Mouse (Mus musculus): ENCODE measurements around the gene Numb. TPM values are rescaled to one million over a fixed set of nuclear protein-coding genes. Genes with fewer than 3 reads are reported as not detected.

Numb gene
- polyA plus RNA-seq, 1 experiment from 2014 or later, result 44.3 TPM

DNA sequence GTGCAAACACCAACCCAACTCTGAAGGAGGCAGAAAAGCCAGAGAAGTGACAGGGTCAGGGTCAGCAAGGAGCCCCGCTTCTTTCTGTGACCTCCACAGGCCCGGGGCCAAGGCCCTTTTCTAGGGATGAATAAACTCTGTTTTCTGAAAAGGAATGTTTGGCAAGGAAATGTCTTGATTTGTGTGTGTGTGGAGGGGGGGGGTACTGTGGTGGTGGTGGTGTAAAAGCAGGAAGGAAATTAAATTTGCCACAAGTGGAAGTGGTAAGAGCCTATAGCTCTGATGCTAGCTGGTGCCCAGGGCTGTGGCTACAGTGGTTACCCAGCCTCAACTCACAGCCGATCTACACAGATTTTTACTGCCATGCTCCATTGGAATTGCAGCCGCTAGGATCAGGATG is 159.0 kb downstream of the Numb start:
- H3K27ac ChIP-seq (ENCODE audit: low read length), result 0 out of 2 replicates have a peak overlapping the region, but pooled peaks have one; percentile 55
- 0 out of 2 replicates have a peak, but pooled peaks have one; percentile 10 for ATAC-seq (ENCODE audit: low FRiP score, low TSS enrichment)

DNA sequence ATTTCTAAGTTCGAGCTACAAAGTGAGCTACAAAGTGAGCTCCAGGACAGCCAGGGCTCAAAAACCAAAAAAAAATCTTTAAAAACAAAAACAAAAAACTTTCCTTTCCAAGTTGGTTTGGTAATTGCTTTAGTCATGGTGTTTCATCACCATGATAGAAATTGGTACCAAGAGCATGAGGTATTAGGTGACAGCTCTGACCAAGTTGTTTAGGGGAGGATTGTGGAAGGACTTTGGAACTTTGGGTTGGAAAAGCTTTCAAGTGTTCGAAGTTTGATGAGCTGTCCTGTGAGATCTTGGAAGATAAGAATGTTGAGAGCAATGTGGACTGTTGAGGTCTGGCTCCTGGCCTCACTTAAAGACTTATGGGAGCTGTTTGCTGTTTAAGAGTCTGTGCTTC is 161.5 kb downstream of the Numb start:
- Histone ChIP-seq H3K9ac (replicated peaks; ENCODE audit: low read length) (no peak overlapping the region), H3K4me3 (ENCODE audit: low read length) (no peak overlapping the region), H3K4me1 (ENCODE audit: insufficient read depth, low read length) (peaks cover 32% of the 10 kb centered on the region), H3K9me3 (ENCODE audit: low read length) (no peaks in the 10 kb centered on the region), H3K4me2 (replicated peaks; ENCODE audit: low read depth, low read length) (no peak overlapping the region), H3K27me3 (ENCODE audit: insufficient read depth, low read length) (no peaks in the 10 kb centered on the region), H3K36me3 (ENCODE audit: insufficient read depth, low read length) (no peaks in the 10 kb centered on the region), H3K27ac (ENCODE audit: low read length) (no peak overlapping the region)
- WGBS, result 80% methylated on average over 2 of the region's 2 CpGs
- no peak for ATAC-seq (ENCODE audit: low FRiP score, low TSS enrichment)

More for the DNA sequence above, 159.0 kb downstream of the Numb start:
- H3K36me3 ChIP-seq (ENCODE audit: insufficient read depth, low read length), result no peaks in the 10 kb centered on the region
- 19% methylated on average over 4 of the region's 4 CpGs for WGBS
- H3K27me3 ChIP-seq (ENCODE audit: insufficient read depth, low read length), result no peaks in the 10 kb centered on the region
- no peak overlapping the region for H3K9ac ChIP-seq (replicated peaks; ENCODE audit: low read length)
- H3K4me1 ChIP-seq (ENCODE audit: insufficient read depth, low read length), result peaks cover 34% of the 10 kb centered on the region
- H3K9me3 ChIP-seq (ENCODE audit: low read length), result no peaks in the 10 kb centered on the region
- no peak overlapping the region for H3K4me3 ChIP-seq (ENCODE audit: low read length)
- no peak overlapping the region for H3K4me2 ChIP-seq (replicated peaks; ENCODE audit: low read depth, low read length)

- WGBS, result 79% methylated on average over 10 of the region's 10 CpGs
- ATAC-seq (ENCODE audit: low FRiP score, low TSS enrichment), result no peak
- no peak overlapping the region for H3K4me3 ChIP-seq (ENCODE audit: low read length)
- H3K4me2 ChIP-seq (replicated peaks; ENCODE audit: low read depth, low read length), result no peak overlapping the region
- H3K4me1 ChIP-seq (ENCODE audit: insufficient read depth, low read length), result peaks cover 19% of the 10 kb centered on the region
- H3K27me3 ChIP-seq (ENCODE audit: insufficient read depth, low read length), result no peaks in the 10 kb centered on the region
- H3K9me3 ChIP-seq (ENCODE audit: low read length), result no peaks in the 10 kb centered on the region
- H3K9ac ChIP-seq (replicated peaks; ENCODE audit: low read length), result no peak overlapping the region
- no peaks in the 10 kb centered on the region for H3K36me3 ChIP-seq (ENCODE audit: insufficient read depth, low read length)
- no peak overlapping the region for H3K27ac ChIP-seq (ENCODE audit: low read length)
These were observed 163.0 kb downstream of the Numb start for GRCm38 (mm10) chr12:83758735-83759134.

GRCm38 (mm10) chr12:83752495-83752894 is 169.2 kb downstream of the Numb start:
- Histone ChIP-seq H3K36me3 (ENCODE audit: insufficient read depth, low read length) (no peaks in the 10 kb centered on the region), H3K4me3 (ENCODE audit: low read length) (no peak overlapping the region), H3K27me3 (ENCODE audit: insufficient read depth, low read length) (no peaks in the 10 kb centered on the region), H3K4me2 (replicated peaks; ENCODE audit: low read depth, low read length) (no peak overlapping the region), H3K27ac (ENCODE audit: low read length) (no peak overlapping the region), H3K9me3 (ENCODE audit: low read length) (no peaks in the 10 kb centered on the region), H3K9ac (replicated peaks; ENCODE audit: low read length) (no peak overlapping the region), H3K4me1 (ENCODE audit: insufficient read depth, low read length) (no peaks in the 10 kb centered on the region)
- 0 out of 2 replicates have a peak, but pooled peaks have one; percentile 39 for ATAC-seq (ENCODE audit: low FRiP score, low TSS enrichment)
- WGBS, result 19% methylated on average over 2 of the region's 2 CpGs

- ATAC-seq (ENCODE audit: low FRiP score, low TSS enrichment), result no peak
- Histone ChIP-seq H3K27me3 (ENCODE audit: insufficient read depth, low read length) (no peaks in the 10 kb centered on the region), H3K9me3 (ENCODE audit: low read length) (no peaks in the 10 kb centered on the region), H3K4me3 (ENCODE audit: low read length) (no peak overlapping the region), H3K27ac (ENCODE audit: low read length) (no peak overlapping the region), H3K4me1 (ENCODE audit: insufficient read depth, low read length) (no peaks in the 10 kb centered on the region), H3K9ac (replicated peaks; ENCODE audit: low read length) (no peak overlapping the region), H3K4me2 (replicated peaks; ENCODE audit: low read depth, low read length) (no peak overlapping the region), H3K36me3 (ENCODE audit: insufficient read depth, low read length) (no peaks in the 10 kb centered on the region)
- 64% methylated on average over 1 of the region's 1 CpGs for WGBS
These were observed 172.5 kb downstream of the Numb start for GRCm38 (mm10) chr12:83749186-83749585.

Other genes with a start within 250 kb of the Numb start
- 70.0 and 72.7 TPM in 2 replicates for gene Psen1, start 233.8 kb downstream of the Numb start, polyA plus RNA-seq (2015; fragmentation: Nextera tagmentation; extraction: Ambion mirVana)
- 2.7 and 3.0 TPM in 2 replicates for gene Papln, start 158.3 kb downstream of the Numb start, polyA plus RNA-seq (2015; fragmentation: Nextera tagmentation; extraction: Ambion mirVana)
- gene Riox1, start 28.7 kb upstream of the Numb start, polyA plus RNA-seq (2015; fragmentation: Nextera tagmentation; extraction: Ambion mirVana), result 11.2 and 11.5 TPM in 2 replicates
- gene Heatr4, start 62.9 kb upstream of the Numb start, polyA plus RNA-seq (2015; fragmentation: Nextera tagmentation; extraction: Ambion mirVana), result not detected in 2 replicates
- 40.9 and 45.5 TPM in 2 replicates for gene Acot2, start 65.9 kb upstream of the Numb start, polyA plus RNA-seq (2015; fragmentation: Nextera tagmentation; extraction: Ambion mirVana)
- 69.0 and 69.8 TPM in 2 replicates for gene Acot1, start 87.6 kb upstream of the Numb start, polyA plus RNA-seq (2015; fragmentation: Nextera tagmentation; extraction: Ambion mirVana)
- gene Acot4, start 116.4 kb upstream of the Numb start, polyA plus RNA-seq (2015; fragmentation: Nextera tagmentation; extraction: Ambion mirVana), result 8.0 and 11.5 TPM in 2 replicates
- gene Gm49366, start 117.0 kb upstream of the Numb start, polyA plus RNA-seq (2015; fragmentation: Nextera tagmentation; extraction: Ambion mirVana), result not detected in 2 replicates
- 2.6 and 3.4 TPM in 2 replicates for gene Acot3, start 130.2 kb upstream of the Numb start, polyA plus RNA-seq (2015; fragmentation: Nextera tagmentation; extraction: Ambion mirVana)
- not detected in 2 replicates for gene Acot5, start 147.4 kb upstream of the Numb start, polyA plus RNA-seq (2015; fragmentation: Nextera tagmentation; extraction: Ambion mirVana)
- gene Acot6, start 178.7 kb upstream of the Numb start, polyA plus RNA-seq (2015; fragmentation: Nextera tagmentation; extraction: Ambion mirVana), result 1.7 and 1.9 TPM in 2 replicates
- 4.2 and 4.8 TPM in 2 replicates for gene Dnal1, start 192.4 kb upstream of the Numb start, polyA plus RNA-seq (2015; fragmentation: Nextera tagmentation; extraction: Ambion mirVana)
- gene Pnma1, start 226.6 kb upstream of the Numb start, polyA plus RNA-seq (2015; fragmentation: Nextera tagmentation; extraction: Ambion mirVana), result 1.1 and 1.2 TPM in 2 replicates